Mouse (Mus musculus) E14TG2a.4 (cell line): ENCODE measurements around the gene Hnrnpa1.
"Not testable (repeated sequence)": the region's sequence is repeated elsewhere in the genome, so short reads cannot be mapped to it uniquely, and the experiment has no call there.

Experiments used
- H3K27me3 ChIP-seq: 2 replicates; pipeline ENCODE4 v1.6.1; 2014; ENCODE audit warnings: low read length, control low read depth; ENCODE audit not compliant: insufficient read depth
- H3K36me3 ChIP-seq: 2 replicates; pipeline ENCODE4 v1.6.1; 2014; ENCODE audit warnings: low read length, control low read depth; ENCODE audit not compliant: insufficient read depth
- H3K4me1 ChIP-seq: replicated peaks from 2 replicates; pipeline ENCODE4 v1.6.1; 2014; ENCODE audit warnings: low read depth, low read length, control low read depth
- H3K4me3 ChIP-seq: replicated peaks from 2 replicates; pipeline ENCODE4 v1.5.1; 2014; ENCODE audit warnings: mild to moderate bottlenecking, low read length
- H3K9me3 ChIP-seq: 2 replicates; pipeline ENCODE4 v1.6.1; 2014; ENCODE audit warnings: low read length, control low read depth
- CTCF ChIP-seq: conservative IDR thresholded peaks from 2 replicates; pipeline ENCODE4 v1.5.1; 2014; ENCODE audit warnings: low read length
- NANOG ChIP-seq: IDR thresholded peaks from 2 replicates; pipeline ENCODE4 v1.6.1; 2014; ENCODE audit warnings: borderline replicate concordance, low read length, mixed read lengths
- POU5F1 ChIP-seq: IDR thresholded peaks from 2 replicates; pipeline ENCODE4 v1.6.1; 2014; ENCODE audit warnings: low read length, borderline replicate concordance

The Hnrnpa1 gene

DNA sequence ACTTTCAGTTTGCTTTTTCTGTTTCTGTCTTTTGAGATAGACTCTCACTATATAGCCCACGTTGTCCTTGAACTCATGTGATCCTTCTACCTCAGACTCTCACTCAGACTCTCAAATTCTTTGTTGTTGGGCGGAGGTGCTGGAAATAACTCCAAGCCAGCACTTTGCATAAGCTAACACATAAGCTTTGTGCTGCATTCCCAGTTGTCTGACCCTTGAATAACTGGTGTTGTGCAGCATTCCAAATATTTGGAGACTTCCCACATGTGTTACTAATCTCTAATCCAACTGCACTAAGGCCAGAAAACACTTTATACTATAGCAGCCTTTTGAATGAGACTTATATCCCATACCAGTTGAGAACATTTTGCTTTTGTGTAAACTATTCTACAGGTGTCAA, 11.3 kb upstream of the Hnrnpa1 start:
- Histone ChIP-seq H3K36me3 (peaks cover 40% of the 10 kb centered on the region), H3K4me3 (no peak overlapping the region), H3K9me3 (no peaks in the 10 kb centered on the region), H3K27me3 (no peaks in the 10 kb centered on the region), H3K4me1 (peaks cover 83% of the 10 kb centered on the region)
- TF ChIP-seq POU5F1, result no peak
- TF ChIP-seq NANOG, result no peak
- no peak for TF ChIP-seq CTCF

DNA sequence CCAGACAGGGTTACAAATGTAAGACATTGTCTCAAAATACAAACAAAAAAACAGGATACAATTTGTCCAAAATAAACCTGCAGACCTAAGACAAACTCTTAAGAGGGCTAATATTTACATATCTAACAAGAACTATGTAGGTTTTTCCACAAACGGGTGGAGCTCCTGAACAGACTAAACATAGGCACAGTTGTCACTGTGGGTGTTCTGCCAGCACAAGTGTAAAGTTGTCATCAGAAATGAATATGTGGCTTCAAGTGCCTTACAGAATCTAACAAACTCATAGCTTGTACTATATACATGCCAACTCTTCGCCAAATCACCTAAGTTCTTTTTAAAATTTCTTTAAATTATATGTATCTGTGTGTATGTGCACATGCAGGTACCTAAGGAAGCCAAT, 7.1 kb upstream of the Hnrnpa1 start:
- Histone ChIP-seq H3K4me3 (no peak overlapping the region), H3K9me3 (no peaks in the 10 kb centered on the region), H3K27me3 (no peaks in the 10 kb centered on the region), H3K4me1 (peaks cover 88% of the 10 kb centered on the region), H3K36me3 (peaks cover 50% of the 10 kb centered on the region)
- TF ChIP-seq CTCF, result no peak
- TF ChIP-seq NANOG, result no peak
- no peak for TF ChIP-seq POU5F1

DNA sequence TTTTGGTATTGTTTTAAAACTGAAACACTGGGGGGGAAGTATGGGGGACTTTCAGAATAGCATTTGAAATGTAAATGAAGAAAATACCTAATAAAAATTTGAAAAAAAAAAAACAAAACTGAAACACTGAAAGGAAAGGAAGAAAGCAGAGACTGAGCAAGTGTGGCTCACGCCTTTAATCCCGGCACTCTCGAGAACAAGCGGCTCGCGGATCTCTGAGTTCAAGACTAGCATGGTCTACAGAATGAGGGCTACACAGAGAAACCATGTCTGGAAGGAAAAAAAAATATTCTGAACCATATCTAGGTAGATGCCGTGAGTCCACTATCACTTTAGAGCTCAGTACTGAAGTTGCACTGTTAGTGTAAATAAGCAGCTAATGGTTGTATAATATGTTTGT, 2.9 kb upstream of the Hnrnpa1 start:
- H3K27me3 ChIP-seq, result no peaks in the 10 kb centered on the region
- peaks cover 63% of the 10 kb centered on the region for H3K4me1 ChIP-seq
- H3K36me3 ChIP-seq, result peaks cover 56% of the 10 kb centered on the region
- H3K9me3 ChIP-seq, result no peaks in the 10 kb centered on the region
- peak overlapping the region; percentile 18 for H3K4me3 ChIP-seq
- TF ChIP-seq NANOG (no peak), POU5F1 (no peak), CTCF (no peak)

DNA sequence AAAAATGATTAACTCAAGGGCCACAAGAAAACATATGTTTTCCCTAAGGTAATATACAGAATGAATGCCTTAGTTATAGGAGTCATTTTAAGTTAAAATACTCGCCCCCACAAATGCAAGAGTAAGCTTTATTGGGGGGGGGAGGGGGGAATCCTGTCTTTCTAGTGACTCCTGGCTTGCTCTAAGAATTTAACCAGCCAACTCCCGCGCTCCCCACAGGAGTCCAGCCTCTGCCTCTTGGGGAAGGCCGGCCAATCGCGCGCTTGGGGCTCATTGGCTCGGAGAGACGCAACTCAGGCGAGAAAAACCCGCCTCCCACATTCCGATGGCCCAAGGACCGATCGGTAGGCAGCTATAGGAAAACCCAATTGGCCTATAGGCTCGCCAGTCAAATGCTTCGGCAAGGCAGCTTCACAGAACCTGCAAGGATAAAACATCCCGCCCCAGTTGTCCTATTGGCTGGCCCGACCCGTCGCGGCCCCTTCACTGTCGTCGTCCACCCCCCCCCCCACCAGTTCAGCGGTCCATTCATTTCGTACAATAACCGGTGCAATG, 1.0 kb upstream of the Hnrnpa1 start:
- H3K4me3 ChIP-seq, result peak overlapping the region; percentile 92
- no peaks in the 10 kb centered on the region for H3K9me3 ChIP-seq
- TF ChIP-seq NANOG (peak; percentile 13; the same call in 1 of the 2 replicates), POU5F1 (no peak)
- no peaks in the 10 kb centered on the region for H3K27me3 ChIP-seq
- peaks cover 60% of the 10 kb centered on the region for H3K36me3 ChIP-seq
- H3K4me1 ChIP-seq, result peaks cover 62% of the 10 kb centered on the region

DNA sequence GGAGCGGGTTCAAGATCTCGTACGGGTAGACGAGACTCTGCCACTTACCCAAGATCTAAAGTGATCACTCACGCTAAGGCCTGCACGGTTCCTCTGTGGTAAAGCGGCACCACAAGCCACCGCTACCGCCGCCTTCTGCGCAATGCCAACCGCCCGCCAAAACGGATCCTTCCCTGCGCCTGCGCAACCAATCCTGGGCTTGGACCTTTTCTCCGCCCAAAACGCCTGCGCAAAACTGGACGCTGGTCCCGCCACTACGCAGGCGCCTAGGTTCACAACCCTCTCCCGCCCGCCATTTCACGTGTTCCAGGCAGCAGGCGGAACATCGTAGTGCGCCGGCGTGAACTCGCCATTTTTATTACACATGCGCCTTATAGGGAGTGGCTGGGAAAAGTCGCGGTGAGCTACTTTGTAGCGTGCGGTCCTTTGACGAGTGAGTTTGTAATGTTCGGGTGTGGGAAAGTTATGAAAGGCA, 510 bp upstream of the Hnrnpa1 start, which contains the start of gene Cbx5:
Gene Cbx5 (minus strand): TSS at position 132 of the 475 bp plus-strand sequence.
- TF ChIP-seq CTCF (no peak), NANOG (no peak), POU5F1 (no peak)
- peaks cover 59% of the 10 kb centered on the region for H3K4me1 ChIP-seq
- no peaks in the 10 kb centered on the region for H3K9me3 ChIP-seq
- no peaks in the 10 kb centered on the region for H3K27me3 ChIP-seq
- peak within 1 kb of the TSS; percentile 92 for H3K4me3 ChIP-seq
- peaks cover 57% of the 10 kb centered on the region for H3K36me3 ChIP-seq

DNA sequence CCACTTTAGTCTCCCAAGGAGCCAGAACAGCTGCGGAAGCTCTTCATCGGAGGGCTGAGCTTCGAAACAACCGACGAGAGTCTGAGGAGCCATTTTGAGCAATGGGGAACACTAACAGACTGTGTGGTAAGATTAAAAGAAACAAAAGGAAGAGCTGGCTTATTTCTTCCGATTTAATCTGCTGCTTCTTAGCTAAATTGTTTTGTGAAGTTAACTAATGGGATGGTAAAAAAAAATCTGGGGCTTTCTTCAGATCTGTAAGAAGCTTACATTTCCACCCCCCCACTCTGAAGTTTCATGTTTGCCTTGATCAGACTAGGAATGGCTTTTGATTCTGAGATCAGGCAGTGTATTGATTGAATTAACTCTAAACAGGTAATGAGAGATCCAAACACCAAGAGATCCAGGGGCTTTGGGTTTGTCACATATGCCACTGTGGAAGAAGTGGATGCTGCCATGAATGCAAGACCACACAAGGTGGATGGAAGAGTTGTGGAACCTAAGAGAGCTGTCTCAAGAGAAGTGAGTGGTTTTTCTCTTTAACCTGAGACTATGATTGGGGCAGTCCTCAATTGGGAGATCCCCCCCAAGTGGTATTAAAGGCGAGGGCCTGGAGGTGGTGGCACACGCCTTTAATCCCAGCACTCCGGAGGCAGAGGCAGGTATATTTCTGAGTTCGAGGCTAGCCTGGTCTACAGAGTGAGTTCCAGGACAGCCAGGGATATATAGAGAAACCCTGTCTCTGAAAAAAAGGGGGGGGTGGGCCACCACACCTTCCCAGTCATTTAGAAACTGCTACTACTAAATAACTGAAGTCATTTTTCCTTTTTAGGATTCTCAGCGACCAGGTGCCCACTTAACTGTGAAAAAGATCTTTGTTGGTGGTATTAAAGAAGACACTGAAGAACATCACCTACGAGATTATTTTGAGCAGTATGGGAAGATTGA, 1.1 kb downstream of the Hnrnpa1 start:
- H3K27me3 ChIP-seq, H3K9me3 ChIP-seq: not testable (repeated sequence)
- peaks cover 51% of the 10 kb centered on the region for H3K4me1 ChIP-seq
- H3K36me3 ChIP-seq, result peaks cover 56% of the 10 kb centered on the region
- peak overlapping the region; percentile 92 for H3K4me3 ChIP-seq

DNA sequence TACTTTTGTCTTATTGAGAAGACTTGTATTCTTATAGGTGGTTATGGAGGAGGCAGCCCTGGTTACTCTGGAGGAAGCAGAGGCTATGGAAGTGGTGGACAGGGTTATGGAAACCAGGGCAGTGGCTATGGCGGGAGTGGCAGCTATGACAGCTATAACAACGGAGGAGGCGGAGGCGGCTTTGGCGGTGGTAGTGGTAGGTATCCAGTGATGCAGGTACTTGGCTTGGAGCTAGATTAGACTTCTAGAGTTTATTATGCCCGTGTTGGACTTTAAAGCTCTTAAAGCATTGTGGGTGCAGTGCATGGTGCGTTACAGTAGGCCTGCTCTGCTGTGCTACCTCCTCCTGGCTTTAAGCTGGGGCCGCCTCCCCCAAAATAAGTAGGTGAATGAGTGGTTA, 2.7 kb downstream of the Hnrnpa1 start:
- Histone ChIP-seq H3K27me3 (no peaks in the 10 kb centered on the region), H3K4me1 (peaks cover 37% of the 10 kb centered on the region), H3K36me3 (peaks cover 69% of the 10 kb centered on the region), H3K4me3 (peak overlapping the region; percentile 92), H3K9me3 (no peaks in the 10 kb centered on the region)
- TF ChIP-seq CTCF, result no peak
- TF ChIP-seq NANOG, result no peak
- no peak for TF ChIP-seq POU5F1

DNA sequence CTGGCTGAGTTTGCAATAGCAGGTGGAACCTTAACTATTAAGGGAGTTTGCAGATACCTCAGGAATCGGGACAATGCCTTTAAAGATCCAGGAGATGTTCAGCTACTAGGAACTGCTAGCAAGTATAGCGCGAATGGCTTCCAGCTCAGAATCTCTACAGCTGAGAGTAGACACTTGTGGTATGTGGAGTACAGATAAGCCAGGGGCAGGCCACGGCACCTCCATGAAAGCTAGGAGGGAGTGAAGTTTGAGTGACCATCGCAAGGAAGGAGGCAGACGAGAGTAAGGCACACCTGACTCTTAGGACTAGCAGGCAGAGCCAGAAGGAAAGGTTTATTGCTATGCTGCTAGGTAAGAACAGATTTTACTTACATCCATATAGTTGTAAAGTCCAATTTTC, 5.4 kb downstream of the Hnrnpa1 start:
- H3K36me3 ChIP-seq, result peaks cover 82% of the 10 kb centered on the region
- no peaks in the 10 kb centered on the region for H3K9me3 ChIP-seq
- H3K4me1 ChIP-seq, result peaks cover 49% of the 10 kb centered on the region
- no peaks in the 10 kb centered on the region for H3K27me3 ChIP-seq
- TF ChIP-seq POU5F1 (no peak), NANOG (no peak), CTCF (no peak)
- no peak overlapping the region for H3K4me3 ChIP-seq
